Mouse (Mus musculus) cerebellum, postnatal 36 days (tissue): ENCODE data around the gene Fam189a1.

Experiments used
- DNase-seq, 2 experiments: peaks; one replicate each; pipeline ENCODE4 v3.0.0; 2021 to 2022; ENCODE audit warnings: mixed read lengths in 2 of 2

Fam189a1 gene

GRCm38 (mm10) chr7:65156514-65156911, at the start of gene Fam189a1:
Gene Fam189a1 (minus strand): TSS chr7:65156570.
- DNase-seq = peak; percentile 26 to 41

- no peak for DNase-seq
Observed at GRCm38 (mm10) chr7:65206021-65206420, 49.7 kb upstream of the Fam189a1 start.

- no peak for DNase-seq
Observed at GRCm38 (mm10) chr7:65202719-65203118, 46.3 kb upstream of the Fam189a1 start.

- no peak for DNase-seq
Observed at GRCm38 (mm10) chr7:65180694-65181093, 24.3 kb upstream of the Fam189a1 start.

GRCm38 (mm10) chr7:65170762-65171161, 14.4 kb upstream of the Fam189a1 start:
- no peak for DNase-seq

GRCm38 (mm10) chr7:65157031-65158025, 958 bp upstream of the Fam189a1 start:
- DNase-seq = no peak

GRCm38 (mm10) chr7:65155628-65156513, 499 bp downstream of the Fam189a1 start:
- peak; percentile 57 to 61 for DNase-seq

- no peak for DNase-seq
Observed at GRCm38 (mm10) chr7:65154576-65154975, 1.8 kb downstream of the Fam189a1 start.

GRCm38 (mm10) chr7:65153846-65154245, 2.5 kb downstream of the Fam189a1 start:
- no peak for DNase-seq

- no peak for DNase-seq
Observed at GRCm38 (mm10) chr7:65151526-65151925, 4.8 kb downstream of the Fam189a1 start.

- no peak for DNase-seq
Observed at GRCm38 (mm10) chr7:65149040-65149439, 7.3 kb downstream of the Fam189a1 start.

- DNase-seq = no peak
Observed at GRCm38 (mm10) chr7:65144881-65145280, 11.5 kb downstream of the Fam189a1 start.

- DNase-seq = peak in 1 of 2 experiments; percentile 6
Observed at GRCm38 (mm10) chr7:65141907-65142698, 14.3 kb downstream of the Fam189a1 start.

GRCm38 (mm10) chr7:65140832-65141231, 15.5 kb downstream of the Fam189a1 start:
- no peak for DNase-seq

GRCm38 (mm10) chr7:65140099-65140498, 16.3 kb downstream of the Fam189a1 start:
- no peak for DNase-seq

- DNase-seq = no peak
Observed at GRCm38 (mm10) chr7:65123766-65124165, 32.6 kb downstream of the Fam189a1 start.

GRCm38 (mm10) chr7:65116903-65117302, 39.5 kb downstream of the Fam189a1 start:
- DNase-seq = no peak

GRCm38 (mm10) chr7:65115366-65115765, 41.0 kb downstream of the Fam189a1 start:
- DNase-seq = no peak

- no peak for DNase-seq
Observed at GRCm38 (mm10) chr7:65111664-65112063, 44.7 kb downstream of the Fam189a1 start.

- peak; percentile 11 to 21 for DNase-seq
Observed at GRCm38 (mm10) chr7:65105566-65105965, 50.8 kb downstream of the Fam189a1 start.

GRCm38 (mm10) chr7:65105097-65105467, 51.3 kb downstream of the Fam189a1 start:
- DNase-seq = peak; percentile 86 to 89
